Mouse (Mus musculus): ENCODE results near the gene Arhgap27.

Gene Arhgap27

GRCm38 (mm10) chr11:103335561-103335960 lies 27.9 kb downstream of the Arhgap27 start:
- ChIA-PET POLR2A (interaction anchor here (0.6 to 4.0 kb wide), 5 partner anchors 17 to 203 kb away, joined by 3 to 15 read pairs (median 3); no protein-coding TSS in a partner anchor), CTCF (interaction anchor here (0.5 to 7.1 kb wide), 13 partner anchors 10 to 606 kb away, joined by 3 to 87 read pairs (median 5); no protein-coding TSS in a partner anchor)

- ChIA-PET CTCF (interaction anchor here (0.5 to 7.1 kb wide), 24 partner anchors 9 to 606 kb away, joined by 3 to 87 read pairs (median 6); partner anchors contain the start of genes Arhgap27 (in 1 of the 4) and Fmnl1 (in 1 of the 4)), POLR2A (interaction anchor here (0.6 to 4.0 kb wide), 7 partner anchors 17 to 260 kb away, joined by 3 to 15 read pairs (median 3); partner anchors contain the start of gene Hexim1 (in 1 of the 4))
These were observed 28.6 kb downstream of the Arhgap27 start for GRCm38 (mm10) chr11:103334925-103335324.

GRCm38 (mm10) chr11:103333719-103334398 lies 29.6 kb downstream of the Arhgap27 start:
- CTCF ChIA-PET, result interaction anchor here (0.6 to 7.1 kb wide), 66 partner anchors 9 to 656 kb away, joined by 3 to 87 read pairs (median 4); partner anchors contain the start of genes Plekhm1 (in 2 of the 4), Rprml (in 2 of the 4), Arhgap27 (in 1 of the 4) and Fmnl1 (in 1 of the 4)
- POLR2A ChIA-PET, result interaction anchor here (0.5 to 4.0 kb wide), 26 partner anchors 8 to 977 kb away, joined by 3 to 15 read pairs (median 4); partner anchors contain the start of genes Hexim1 (in 2 of the 4), Ccdc103 (in 1 of the 4), Eftud2 (in 1 of the 4) and Kif18b (in 1 of the 4)

- POLR2A ChIA-PET, result interaction anchor here in 3 of 4 experiments (0.5 to 4.0 kb wide), 27 partner anchors 9 to 978 kb away, joined by 3 to 15 read pairs (median 4); partner anchors contain the start of genes Hexim1 (in 2 of the 3), Kif18b (in 1 of the 3) and Plekhm1 (in 1 of the 3)
- CTCF ChIA-PET, result interaction anchor here (0.6 to 7.1 kb wide), 74 partner anchors 8 to 657 kb away, joined by 3 to 87 read pairs (median 4); partner anchors contain the start of genes Plekhm1 (in 2 of the 4), Rprml (in 2 of the 4), Arhgap27 (in 1 of the 4) and Dcakd (in 1 of the 4)
These were observed 30.4 kb downstream of the Arhgap27 start for GRCm38 (mm10) chr11:103332890-103333651.

GRCm38 (mm10) chr11:103332186-103332889 lies 31.2 kb downstream of the Arhgap27 start:
- CTCF ChIA-PET, result interaction anchor here (0.5 to 7.1 kb wide), 53 partner anchors 8 to 865 kb away, joined by 3 to 87 read pairs (median 5); partner anchors contain the start of genes Arhgap27 (in 1 of the 4), Dcakd (in 1 of the 4), Fmnl1 (in 1 of the 4) and Lyzl6 (in 1 of the 4)
- POLR2A ChIA-PET, result interaction anchor here in 3 of 4 experiments (0.6 to 4.0 kb wide), 21 partner anchors 10 to 979 kb away, joined by 3 to 15 read pairs (median 5); partner anchors contain the start of genes Hexim1 (in 2 of the 3) and Plekhm1 (in 1 of the 3)

- POLR2A ChIA-PET, result interaction anchor here in 3 of 4 experiments (0.6 to 3.2 kb wide), 13 partner anchors 9 to 220 kb away, joined by 3 to 13 read pairs (median 5); partner anchors contain the start of genes Hexim1 (in 2 of the 3) and Plekhm1 (in 1 of the 3)
- CTCF ChIA-PET, result interaction anchor here (0.5 to 7.1 kb wide), 43 partner anchors 9 to 864 kb away, joined by 3 to 87 read pairs (median 4); partner anchors contain the start of genes Arhgap27 (in 1 of the 4), Fmnl1 (in 1 of the 4) and Lyzl6 (in 1 of the 4)
These were observed 31.8 kb downstream of the Arhgap27 start for GRCm38 (mm10) chr11:103331502-103332185.

GRCm38 (mm10) chr11:103330651-103331319 lies 32.7 kb downstream of the Arhgap27 start:
- POLR2A ChIA-PET, result interaction anchor here in 3 of 4 experiments (0.6 to 3.2 kb wide), 9 partner anchors 8 to 594 kb away, joined by 3 to 12 read pairs (median 3); partner anchors contain the start of genes Map3k14 (in 1 of the 3) and Plekhm1 (in 1 of the 3)

GRCm38 (mm10) chr11:103326950-103327349 lies 36.5 kb downstream of the Arhgap27 start:
- ChIA-PET POLR2A (no interaction called here), CTCF (interaction anchor here (0.6 to 5.3 kb wide), 11 partner anchors 14 to 586 kb away, joined by 3 to 41 read pairs (median 4); partner anchors contain the start of gene Fmnl1 (in 1 of the 4))

More at GRCm38 (mm10) chr11:103330651-103331319, 32.7 kb downstream of the Arhgap27 start:
- CTCF ChIA-PET, result interaction anchor here (0.5 to 7.1 kb wide), 33 partner anchors 8 to 428 kb away, joined by 3 to 87 read pairs (median 4); partner anchors contain the start of gene Fmnl1 (in 1 of the 4)

- POLR2A ChIA-PET, result interaction anchor here (0.6 to 1.0 kb wide), 6 partner anchors 75 to 166 kb away, joined by 3 to 6 read pairs (median 3); no protein-coding TSS in a partner anchor
- CTCF ChIA-PET, result interaction anchor here (0.6 to 5.3 kb wide), 40 partner anchors 9 to 690 kb away, joined by 3 to 41 read pairs (median 4); partner anchors contain the start of genes Acbd4 (in 2 of the 4), Plcd3 (in 2 of the 4), Fmnl1 (in 1 of the 4) and Spata32 (in 1 of the 4)
These were observed 38.3 kb downstream of the Arhgap27 start for GRCm38 (mm10) chr11:103325172-103325571.

GRCm38 (mm10) chr11:103324723-103325122 lies 38.8 kb downstream of the Arhgap27 start:
- ChIA-PET POLR2A (interaction anchor here in 3 of 4 experiments (0.6 to 0.9 kb wide), 3 partner anchors 145 to 165 kb away, joined by 3 to 6 read pairs (median 3); no protein-coding TSS in a partner anchor), CTCF (interaction anchor here (0.6 to 5.3 kb wide), 36 partner anchors 9 to 690 kb away, joined by 3 to 41 read pairs (median 4); partner anchors contain the start of genes Acbd4 (in 2 of the 4), Plcd3 (in 2 of the 4) and Fmnl1 (in 1 of the 4))

GRCm38 (mm10) chr11:103322832-103323231 lies 40.7 kb downstream of the Arhgap27 start:
- POLR2A ChIA-PET, result interaction anchor here in 3 of 4 experiments (0.6 to 1.3 kb wide), 8 partner anchors 9 to 180 kb away, joined by 3 to 7 read pairs (median 3); no protein-coding TSS in a partner anchor
- CTCF ChIA-PET, result interaction anchor here (0.6 to 5.3 kb wide), 14 partner anchors 9 to 430 kb away, joined by 3 to 41 read pairs (median 4); partner anchors contain the start of gene Fmnl1 (in 1 of the 4)

- POLR2A ChIA-PET, result no interaction called here
- CTCF ChIA-PET, result interaction anchor here in 2 of 4 experiments (0.5 to 1.5 kb wide), 3 partner anchors 32 to 239 kb away, joined by 3 read pairs; no protein-coding TSS in a partner anchor
These were observed 42.8 kb downstream of the Arhgap27 start for GRCm38 (mm10) chr11:103320646-103321045.

GRCm38 (mm10) chr11:103320196-103320595 lies 43.3 kb downstream of the Arhgap27 start:
- ChIA-PET CTCF (interaction anchor here in 2 of 4 experiments (0.5 to 1.5 kb wide), 4 partner anchors 14 to 239 kb away, joined by 3 read pairs; no protein-coding TSS in a partner anchor), POLR2A (interaction anchor here in 1 of 4 experiments (0.7 kb wide), 1 partner anchor 980 kb away, joined by 3 read pairs; no protein-coding TSS in a partner anchor)

GRCm38 (mm10) chr11:103318042-103318441 lies 45.5 kb downstream of the Arhgap27 start:
- POLR2A ChIA-PET, result interaction anchor here in 1 of 4 experiments (0.6 to 1.6 kb wide), 2 partner anchors 12 to 185 kb away, joined by 3 to 5 read pairs; no protein-coding TSS in a partner anchor
- CTCF ChIA-PET, result interaction anchor here in 3 of 4 experiments (0.6 to 3.7 kb wide), 3 partner anchors 13 to 18 kb away, joined by 3 to 14 read pairs (median 3); no protein-coding TSS in a partner anchor

- ChIA-PET CTCF (interaction anchor here in 2 of 4 experiments (0.6 to 3.7 kb wide), 5 partner anchors 9 to 574 kb away, joined by 3 to 14 read pairs (median 5); no protein-coding TSS in a partner anchor), POLR2A (interaction anchor here in 1 of 4 experiments (2.0 kb wide), 1 partner anchor 9 kb away, joined by 6 read pairs; no protein-coding TSS in a partner anchor)
These were observed 48.1 kb downstream of the Arhgap27 start for GRCm38 (mm10) chr11:103315379-103315778.

Measured in embryonic stem cell, embryonic (primary cell).